Mouse (Mus musculus): Measurements from ENCODE around the gene Afap1.

DNA sequence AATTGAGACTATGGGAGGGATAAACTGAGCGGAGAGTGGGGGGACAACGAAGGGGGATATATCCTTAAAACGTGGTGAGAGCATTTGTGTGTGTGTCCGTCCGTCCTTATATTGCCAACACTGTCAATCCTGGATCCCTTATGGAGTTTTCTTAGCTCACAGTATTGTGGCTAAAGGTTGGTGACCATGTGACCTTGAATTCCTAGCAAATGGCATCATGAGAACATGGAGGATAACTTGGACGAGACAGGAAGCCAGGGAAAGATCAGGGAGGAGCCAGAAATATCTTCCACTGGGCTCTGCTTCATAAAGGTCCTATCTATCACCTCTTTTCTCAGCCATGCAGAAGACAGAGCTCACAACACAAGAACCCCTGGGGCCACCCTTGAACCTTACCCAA is 30.3 kb downstream of the Afap1 start:
- TF ChIP-seq GATA1 (IDR thresholded peaks at IDR 0.05; ENCODE audit: low read length) (no peak), TAL1 (IDR thresholded peaks at IDR 0.05; ENCODE audit: low read length) (no peak)

Measured in erythroblast, embryonic 14.5 days (primary cell).